Mouse (Mus musculus) liver, adult 2 months (tissue): ENCODE results near the gene Fam92b. TPM values are rescaled to one million over a fixed set of nuclear protein-coding genes. Genes with fewer than 3 reads are reported as not detected.
A peak's percentile ranks its signal among the peaks of the same experiment; 100 is the strongest.

Source experiments
- DNase-seq: peaks from one replicate; pipeline ENCODE4 v3.0.0-alpha.2; 2011; ENCODE audit warnings: low read depth, low spot score; ENCODE audit errors: extremely low read depth
- H3K27ac ChIP-seq: fragments of 200-500 bp; replicated peaks from 2 replicates; pipeline ENCODE4 v1.5.1; 2012; ENCODE audit warnings: low read depth, mild to moderate bottlenecking, control low read depth, inconsistent platforms, low read length; ENCODE audit not compliant: insufficient read depth
- H3K27me3 ChIP-seq: fragments of 200-500 bp; 2 replicates; pipeline ENCODE4 v1.6.1; 2012; ENCODE audit warnings: mild to moderate bottlenecking, moderate library complexity, low read length, inconsistent platforms; ENCODE audit not compliant: control insufficient read depth, insufficient read depth
- H3K36me3 ChIP-seq: fragments of 200-500 bp; 2 replicates; pipeline ENCODE4 v1.6.1; 2012; ENCODE audit warnings: low read length, inconsistent platforms; ENCODE audit not compliant: control insufficient read depth, insufficient read depth
- H3K4me1 ChIP-seq: fragments of 200-500 bp; 2 replicates; pipeline ENCODE4 v1.6.1; 2011; ENCODE audit warnings: low read length; ENCODE audit not compliant: control insufficient read depth, insufficient read depth
- H3K4me3 ChIP-seq: fragments of 200-500 bp; 2 replicates; pipeline ENCODE4 v1.5.1; 2011; ENCODE audit warnings: low read depth, mild to moderate bottlenecking, control low read depth, low read length, moderate library complexity; ENCODE audit not compliant: insufficient read depth
- H3K79me2 ChIP-seq: fragments of 200-500 bp; 2 replicates; pipeline ENCODE4 v1.6.1; 2012; ENCODE audit warnings: inconsistent platforms, mild to moderate bottlenecking, low read length, moderate library complexity; ENCODE audit not compliant: control insufficient read depth, insufficient read depth
- H3K9ac ChIP-seq: fragments of 200-500 bp; 2 replicates; pipeline ENCODE4 v1.6.1; 2012; ENCODE audit warnings: low read depth, mild to moderate bottlenecking, control low read depth, inconsistent platforms, low read length
- CTCF ChIP-seq: fragments of 200-500 bp; IDR thresholded peaks from 2 replicates; pipeline ENCODE4 v1.5.1; 2011; ENCODE audit warnings: low read depth, low read length, control low read depth
- POLR2A ChIP-seq: fragments of 200-500 bp; IDR thresholded peaks from 2 replicates; pipeline ENCODE4 v1.6.1; 2011; ENCODE audit warnings: low read length, control low read depth; ENCODE audit not compliant: insufficient read depth; ENCODE audit errors: extremely low read depth
- WGBS: fragments of 180-500 bp; shearing (Covaris S2); methylation state at CpG from one replicate; pipeline ENCODE4 v1.1.7; 2018; 5-methylcytosine and 5-hydroxymethylcytosine counted together
- polyA plus RNA-seq: library from polyadenylated mRNA; depleted of rRNA; stranded (reverse); fragments of >200 nt; gene quantifications from 2 replicates; pipeline ENCODE4 v1.2.3, GENCODE M21; 2012
- total RNA-seq: library from RNA; depleted of rRNA; stranded (reverse); fragments of >200 nt; gene quantifications from 2 replicates; pipeline ENCODE4 v1.2.3, GENCODE M21; 2014

The Fam92b gene
- total and polyA plus RNA-seq, 2 experiments, result not detected

DNA sequence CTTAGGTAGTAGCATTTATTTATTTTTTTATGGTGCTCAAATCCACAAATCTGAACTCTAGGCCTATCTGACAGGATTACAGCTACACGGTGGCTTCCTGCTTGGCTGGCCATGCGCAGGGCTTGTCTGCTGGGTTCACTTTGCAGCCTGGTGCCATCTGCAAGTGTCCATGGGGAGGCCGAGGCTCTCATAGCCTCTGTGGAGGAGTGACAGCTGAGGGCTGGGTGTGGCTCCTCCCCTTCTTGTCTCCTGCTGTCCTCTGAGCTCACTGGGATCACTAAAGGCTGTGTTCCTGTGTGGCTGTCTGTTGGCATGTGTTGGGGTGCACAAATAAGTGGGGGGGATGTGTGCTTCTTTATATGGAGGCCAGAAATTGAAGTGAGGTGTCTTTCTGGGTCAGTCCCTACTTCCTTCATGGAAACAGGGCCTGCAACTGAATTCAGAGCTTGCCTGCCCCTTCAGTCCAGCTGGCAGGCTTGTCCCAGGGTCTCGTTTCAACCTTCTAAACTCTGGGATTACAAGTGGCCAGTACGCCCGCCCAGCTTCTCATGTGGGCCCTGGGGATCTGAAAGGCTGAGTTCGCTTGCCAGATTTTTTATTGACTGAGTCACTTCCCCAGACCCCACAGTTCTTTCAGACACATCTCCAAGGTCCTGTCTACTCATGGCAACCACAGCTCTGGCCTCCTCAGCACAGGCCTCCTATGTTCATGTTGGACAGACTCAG is 38.3 kb upstream of the Fam92b start:
- 85% methylated on average over 7 of the region's 7 CpGs for WGBS
- no peak overlapping the region for H3K9ac ChIP-seq
- H3K36me3 ChIP-seq, result no peaks in the 10 kb centered on the region
- H3K4me3 ChIP-seq, result no peak overlapping the region
- TF ChIP-seq POLR2A (no peak), CTCF (no peak)
- no peaks in the 10 kb centered on the region for H3K79me2 ChIP-seq
- no peak overlapping the region for H3K27ac ChIP-seq
- no peaks in the 10 kb centered on the region; the same call in 1 of the 2 replicates for H3K4me1 ChIP-seq
- DNase-seq, result no peak
- H3K27me3 ChIP-seq, result no peaks in the 10 kb centered on the region

DNA sequence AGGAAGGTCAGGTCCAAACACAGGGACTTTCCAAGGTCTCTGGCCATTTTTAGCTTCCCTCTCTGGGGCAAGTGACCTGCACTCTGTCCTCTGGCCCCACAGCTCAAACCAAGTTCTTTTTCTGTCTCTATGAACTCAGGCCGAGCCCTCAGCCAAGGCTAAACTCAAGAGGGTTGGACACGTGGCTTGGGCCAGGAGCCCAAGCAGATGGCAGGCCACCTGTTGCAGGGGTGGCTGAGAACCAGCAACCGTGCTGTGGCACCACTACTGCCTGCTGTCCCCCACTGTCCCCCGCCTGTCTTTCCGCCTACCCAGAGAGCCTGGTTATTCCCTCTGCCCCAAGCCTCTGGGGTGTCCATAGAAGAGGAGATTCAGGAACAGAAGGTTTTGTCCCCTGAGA is 36.7 kb upstream of the Fam92b start:
- TF ChIP-seq CTCF (no peak), POLR2A (no peak)
- DNase-seq, result peak; percentile 91
- WGBS, result 47% methylated on average over 5 of the region's 5 CpGs
- H3K79me2 ChIP-seq, result no peaks in the 10 kb centered on the region
- H3K27me3 ChIP-seq, result no peaks in the 10 kb centered on the region
- H3K36me3 ChIP-seq, result no peaks in the 10 kb centered on the region
- no peak overlapping the region for H3K4me3 ChIP-seq
- H3K27ac ChIP-seq, result no peak overlapping the region
- H3K9ac ChIP-seq, result no peak overlapping the region
- no peaks in the 10 kb centered on the region; the same call in 1 of the 2 replicates for H3K4me1 ChIP-seq

- H3K79me2 ChIP-seq, result no peaks in the 10 kb centered on the region
- 98% methylated on average over 3 of the region's 3 CpGs for WGBS
- TF ChIP-seq POLR2A, result no peak
- TF ChIP-seq CTCF, result no peak
- no peak overlapping the region for H3K9ac ChIP-seq
- H3K27me3 ChIP-seq, result no peaks in the 10 kb centered on the region
- DNase-seq, result no peak
- no peaks in the 10 kb centered on the region for H3K36me3 ChIP-seq
- H3K4me1 ChIP-seq, result no peaks in the 10 kb centered on the region; the same call in 1 of the 2 replicates
- no peak overlapping the region for H3K4me3 ChIP-seq
- no peak overlapping the region for H3K27ac ChIP-seq
These were observed 36.0 kb upstream of the Fam92b start for GRCm38 (mm10) chr8:120213229-120213628.

DNA sequence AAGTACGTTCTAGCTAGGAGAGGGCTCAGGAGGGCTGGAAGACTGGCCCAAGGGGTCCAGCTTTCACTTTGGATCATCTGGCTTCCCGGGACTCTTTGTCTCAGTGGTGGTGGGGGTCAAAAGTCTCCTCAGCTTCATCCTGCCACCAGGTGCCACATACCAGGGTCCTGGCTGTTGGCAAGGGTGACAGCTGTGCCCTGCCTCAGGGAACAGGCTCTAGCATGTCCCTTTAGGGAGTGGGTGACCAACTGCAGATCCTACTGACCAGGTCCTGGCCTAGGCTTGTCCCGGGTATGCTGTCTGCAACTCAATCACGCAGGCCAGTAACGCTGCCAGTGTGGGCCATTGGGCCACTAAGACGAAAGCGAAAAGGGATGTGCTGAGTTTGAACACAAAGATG is 35.3 kb upstream of the Fam92b start:
- Histone ChIP-seq H3K27me3 (no peaks in the 10 kb centered on the region), H3K27ac (no peak overlapping the region)
- DNase-seq, result no peak

GRCm38 (mm10) chr8:120211345-120211744 is 34.1 kb upstream of the Fam92b start:
- no peak for DNase-seq
- no peaks in the 10 kb centered on the region for H3K27me3 ChIP-seq
- no peaks in the 10 kb centered on the region; the same call in 1 of the 2 replicates for H3K4me1 ChIP-seq
- no peak overlapping the region for H3K27ac ChIP-seq
- H3K4me3 ChIP-seq, result no peak overlapping the region
- H3K36me3 ChIP-seq, result no peaks in the 10 kb centered on the region
- 52% methylated on average over 4 of the region's 4 CpGs for WGBS
- no peak for TF ChIP-seq POLR2A
- no peak for TF ChIP-seq CTCF
- H3K9ac ChIP-seq, result no peak overlapping the region
- H3K79me2 ChIP-seq, result no peaks in the 10 kb centered on the region

More for the DNA sequence above, 35.3 kb upstream of the Fam92b start:
- no peak overlapping the region for H3K4me3 ChIP-seq
- no peaks in the 10 kb centered on the region; the same call in 1 of the 2 replicates for H3K4me1 ChIP-seq
- over 99% methylated on average over 7 of the region's 7 CpGs for WGBS
- H3K36me3 ChIP-seq, result no peaks in the 10 kb centered on the region
- TF ChIP-seq CTCF (no peak), POLR2A (no peak)
- H3K9ac ChIP-seq, result no peak overlapping the region
- H3K79me2 ChIP-seq, result no peaks in the 10 kb centered on the region

DNA sequence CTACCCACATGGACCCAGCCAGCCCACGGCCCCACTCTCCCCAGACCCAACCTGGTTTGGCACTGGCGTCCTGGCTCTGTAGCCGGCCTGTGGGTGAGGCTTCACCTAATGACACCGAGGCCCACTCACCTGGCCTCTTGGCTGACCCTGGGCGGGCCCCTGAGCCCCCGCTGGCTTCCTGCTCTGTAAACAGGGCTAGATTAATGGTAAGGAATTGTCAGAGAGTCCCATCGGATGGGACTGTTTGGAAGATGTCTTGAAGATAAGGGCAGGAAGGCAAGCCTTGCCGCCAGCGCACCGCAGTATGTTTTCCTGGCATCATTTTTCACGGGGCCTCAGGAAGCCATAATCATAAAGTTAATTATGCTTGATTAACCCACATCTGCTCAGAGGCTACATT is 30.8 kb upstream of the Fam92b start:
- Histone ChIP-seq H3K27ac (no peak overlapping the region), H3K36me3 (no peaks in the 10 kb centered on the region), H3K4me1 (no peaks in the 10 kb centered on the region), H3K9ac (no peak overlapping the region), H3K27me3 (no peaks in the 10 kb centered on the region), H3K4me3 (no peak overlapping the region), H3K79me2 (no peaks in the 10 kb centered on the region)
- no peak for DNase-seq
- WGBS, result 71% methylated on average over 11 of the region's 11 CpGs
- no peak for TF ChIP-seq CTCF
- no peak for TF ChIP-seq POLR2A
